Mouse (Mus musculus): Measurements from ENCODE around the gene BC049730.

DNA sequence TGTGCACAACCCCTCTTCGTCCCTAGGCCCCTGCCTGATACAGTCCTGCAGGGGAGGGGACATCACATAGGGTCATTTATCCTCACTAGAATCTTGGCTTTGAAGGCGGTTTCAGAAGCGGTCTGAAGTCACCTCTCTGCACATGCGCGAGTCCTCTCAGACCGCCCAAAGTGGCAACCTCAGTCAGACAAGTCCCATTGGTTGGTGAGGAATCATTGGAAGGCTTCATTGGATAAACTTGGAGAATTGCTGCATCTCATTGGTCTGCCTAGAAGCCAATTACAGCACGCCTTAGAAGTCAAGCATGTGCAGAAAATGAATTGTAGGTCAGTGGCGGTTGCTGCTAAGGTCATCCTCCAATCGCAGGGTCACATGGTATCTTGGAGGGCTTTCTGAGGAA lies 32.5 kb upstream of the BC049730 start, which contains the start of gene Tex101:
- TF ChIP-seq CTCF (IDR thresholded peaks at IDR 0.05; ENCODE audit: borderline replicate concordance, insufficient read depth, low read length), result no peak
- TF ChIP-seq POLR2A (IDR thresholded peaks at IDR 0.05; ENCODE audit: low read depth, low read length), result no peak
